Mouse (Mus musculus) erythroblast, embryonic 14.5 days (primary cell): ENCODE results near the gene Ankrd60.

Source experiments
- GATA1 ChIP-seq: IDR thresholded peaks from 2 replicates; pipeline ENCODE4 v1.6.1; 2012; ENCODE audit warnings: low read length, inconsistent platforms, mixed read lengths
- TAL1 ChIP-seq: IDR thresholded peaks from 3 replicates; pipeline ENCODE4 v1.6.1; 2012; ENCODE audit warnings: low read length, inconsistent platforms, mixed read lengths

DNA sequence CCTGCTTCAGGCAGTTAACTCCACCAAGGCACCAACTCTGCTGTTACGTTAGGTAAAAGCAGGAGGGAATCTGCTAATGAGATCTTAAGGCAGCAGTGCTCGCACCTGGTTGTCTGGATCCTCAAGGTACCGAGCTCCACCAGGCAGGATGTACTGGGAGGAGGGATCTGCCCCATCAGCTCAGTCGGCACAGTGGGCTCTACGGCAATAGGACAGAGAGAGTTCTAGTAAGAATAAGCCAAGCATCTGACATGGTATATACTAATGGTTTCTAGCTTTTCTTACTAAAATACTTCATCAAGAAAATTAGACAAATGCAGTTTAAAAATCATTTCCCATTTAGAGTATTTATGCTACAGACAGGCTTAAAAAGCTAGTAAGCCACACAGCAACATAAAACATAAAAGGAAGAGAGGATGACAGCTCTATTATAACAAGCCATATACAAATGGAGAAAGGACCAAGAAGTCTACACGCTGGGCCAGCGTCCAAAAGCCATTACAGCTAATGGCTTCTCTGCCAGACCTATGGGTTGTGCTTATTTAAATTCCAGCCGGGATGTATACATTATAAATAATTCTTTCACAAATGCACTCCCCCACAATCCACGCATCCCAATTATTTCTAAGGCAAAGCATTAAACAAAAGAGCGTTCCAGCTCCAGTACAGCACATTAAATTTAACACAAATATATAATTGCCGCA, 37.4 kb upstream of the Ankrd60 start:
- TF ChIP-seq TAL1, result no peak
- TF ChIP-seq GATA1, result no peak
